Mouse (Mus musculus) urinary bladder, postnatal 36 days (tissue): ENCODE results near the gene Defb36.

Experiments used
- DNase-seq, 2 experiments: peaks; one replicate each; pipeline ENCODE4 v3.0.0; 2022; ENCODE audit warnings: low spot score in 2 of 2, mixed read lengths in 1 of 2

Gene Defb36

GRCm38 (mm10) chr2:152622151-152622550, 18.0 kb downstream of the Defb36 start:
- DNase-seq = no peak

DNA sequence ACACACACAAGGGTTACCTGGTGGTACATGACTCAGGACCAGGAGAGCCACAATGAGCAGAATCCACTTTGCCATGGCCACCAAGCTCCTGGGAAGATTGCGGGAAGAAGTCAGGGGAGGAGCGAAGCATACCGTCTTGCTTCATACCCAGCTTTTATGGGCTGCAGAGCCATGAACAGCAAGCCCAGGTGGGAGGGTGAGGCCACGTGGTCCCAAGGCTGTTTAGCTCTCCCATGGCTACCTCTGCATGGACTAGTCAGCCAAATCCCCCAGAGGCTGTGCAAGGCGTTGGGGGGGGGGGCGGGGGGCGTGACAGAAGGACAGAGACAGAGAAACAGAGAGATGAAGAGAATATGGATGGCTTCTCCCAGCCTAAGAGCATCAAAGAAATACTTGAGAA, 18.8 kb downstream of the Defb36 start, which contains the start of gene Defb25:
Gene Defb25 (minus strand): TSS at position 101 of the 400 bp plus-strand sequence.
- DNase-seq = no peak

DNA sequence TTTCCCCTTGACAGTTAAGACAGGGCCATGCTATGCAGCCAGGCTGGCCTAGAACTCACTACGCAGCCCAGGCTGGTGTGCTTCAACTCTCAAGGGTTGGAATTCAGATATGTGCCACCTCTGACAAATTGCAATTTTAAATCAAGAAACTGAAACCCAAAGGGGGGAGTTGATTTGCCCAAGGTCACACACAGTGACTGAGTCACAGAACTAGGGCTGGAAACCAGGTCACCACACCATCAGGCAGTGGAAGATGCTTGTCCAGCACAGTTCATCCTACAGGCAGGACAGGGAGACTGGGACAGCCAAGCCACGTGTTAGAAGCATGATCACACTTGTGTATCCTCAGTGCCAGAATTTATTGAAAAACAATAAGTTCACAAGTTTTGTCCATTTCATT, 20.4 kb downstream of the Defb36 start:
- no peak for DNase-seq

GRCm38 (mm10) chr2:152625256-152625655, 21.1 kb downstream of the Defb36 start:
- no peak for DNase-seq

- peak in 1 of 2 experiments; percentile 27 for DNase-seq
Measured at GRCm38 (mm10) chr2:152626774-152627591, 22.9 kb downstream of the Defb36 start, which contains the start of gene Rem1. Gene Rem1 (plus strand): TSS chr2:152626951.

GRCm38 (mm10) chr2:152628066-152628465, 23.9 kb downstream of the Defb36 start:
- no peak for DNase-seq

DNA sequence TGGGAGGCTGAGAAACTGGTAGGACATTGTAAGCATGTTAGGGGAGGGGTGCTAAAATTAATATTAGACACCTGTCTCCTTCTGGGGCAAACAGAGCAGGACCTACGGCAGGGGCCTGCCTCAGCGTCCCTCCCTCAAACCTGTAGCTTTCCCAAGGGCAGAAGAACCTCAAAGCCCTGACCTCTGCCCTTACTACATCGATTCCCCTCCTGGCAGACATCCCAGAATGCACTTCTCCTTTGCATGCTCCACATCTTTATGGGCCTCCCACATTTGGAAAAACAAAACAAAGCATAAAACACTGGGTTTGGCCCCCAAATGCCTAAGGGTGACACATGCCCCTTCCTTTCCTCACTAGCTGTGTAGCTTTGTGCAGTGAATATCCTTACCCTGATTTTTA, 25.1 kb downstream of the Defb36 start:
- no peak for DNase-seq

GRCm38 (mm10) chr2:152629904-152630303, 25.8 kb downstream of the Defb36 start:
- DNase-seq = no peak

DNA sequence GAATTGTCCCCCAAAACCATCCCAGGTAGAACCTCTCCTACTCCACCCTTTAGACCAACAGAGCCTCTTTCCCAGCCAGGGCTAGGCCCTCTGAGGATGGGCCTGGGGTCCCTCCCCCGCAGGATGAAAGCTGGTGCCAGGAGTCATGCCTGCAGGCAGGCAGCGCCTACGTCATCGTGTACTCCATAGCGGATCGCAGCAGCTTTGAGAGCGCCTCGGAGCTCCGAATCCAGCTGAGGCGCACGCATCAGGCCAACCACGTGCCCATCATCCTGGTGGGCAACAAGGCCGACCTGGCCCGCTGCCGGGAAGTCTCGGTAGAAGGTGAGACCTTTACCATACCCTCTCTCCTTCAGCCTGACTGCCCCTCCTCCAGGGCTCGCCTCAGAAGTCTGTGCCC, 29.2 kb downstream of the Defb36 start:
- DNase-seq = no peak

- no peak for DNase-seq
Measured at GRCm38 (mm10) chr2:152634311-152634710, 30.2 kb downstream of the Defb36 start.

GRCm38 (mm10) chr2:152636246-152637005, 32.3 kb downstream of the Defb36 start:
- DNase-seq = peak; percentile 30 to 63

- DNase-seq = no peak
Measured at GRCm38 (mm10) chr2:152637006-152637322, 32.8 kb downstream of the Defb36 start.

DNA sequence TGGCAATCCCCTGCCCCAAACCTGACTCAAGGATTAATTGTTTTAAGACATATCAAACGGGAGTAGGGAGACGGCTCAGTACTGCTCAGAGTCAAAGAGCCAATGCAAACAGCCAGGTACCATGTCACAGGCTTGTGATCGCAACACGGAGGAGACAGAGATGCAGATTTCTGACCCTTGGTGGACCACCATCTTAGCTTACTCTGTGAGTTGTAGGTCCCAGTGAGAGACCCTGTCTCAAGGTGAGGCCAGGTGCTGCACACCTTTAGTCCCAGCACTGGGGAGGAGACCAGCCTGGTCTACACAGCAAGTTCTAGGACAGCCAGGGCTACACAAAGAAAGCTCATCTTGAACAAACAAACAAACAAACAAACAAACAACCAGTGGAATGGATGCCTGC, 33.3 kb downstream of the Defb36 start:
- no peak for DNase-seq

DNA sequence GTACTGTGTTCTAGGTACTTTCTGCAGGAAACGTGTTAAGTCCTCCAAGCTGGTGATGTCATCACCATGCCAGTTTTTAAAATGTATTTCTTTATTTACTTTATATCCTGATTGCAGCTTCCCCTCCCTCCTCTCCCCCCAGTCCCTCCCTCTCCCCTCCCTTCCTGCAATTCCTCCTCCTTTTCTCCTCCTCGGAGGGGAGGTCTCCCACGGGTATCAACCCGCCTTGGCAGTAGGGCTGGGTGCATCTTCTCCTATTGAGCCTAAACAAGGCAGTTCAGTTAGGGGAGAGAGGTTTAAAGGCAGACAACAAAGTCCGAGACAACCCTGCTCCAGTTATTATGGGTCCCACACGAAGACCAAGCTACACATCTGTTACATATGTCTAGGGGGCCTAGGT, 34.7 kb downstream of the Defb36 start:
- DNase-seq = no peak

DNA sequence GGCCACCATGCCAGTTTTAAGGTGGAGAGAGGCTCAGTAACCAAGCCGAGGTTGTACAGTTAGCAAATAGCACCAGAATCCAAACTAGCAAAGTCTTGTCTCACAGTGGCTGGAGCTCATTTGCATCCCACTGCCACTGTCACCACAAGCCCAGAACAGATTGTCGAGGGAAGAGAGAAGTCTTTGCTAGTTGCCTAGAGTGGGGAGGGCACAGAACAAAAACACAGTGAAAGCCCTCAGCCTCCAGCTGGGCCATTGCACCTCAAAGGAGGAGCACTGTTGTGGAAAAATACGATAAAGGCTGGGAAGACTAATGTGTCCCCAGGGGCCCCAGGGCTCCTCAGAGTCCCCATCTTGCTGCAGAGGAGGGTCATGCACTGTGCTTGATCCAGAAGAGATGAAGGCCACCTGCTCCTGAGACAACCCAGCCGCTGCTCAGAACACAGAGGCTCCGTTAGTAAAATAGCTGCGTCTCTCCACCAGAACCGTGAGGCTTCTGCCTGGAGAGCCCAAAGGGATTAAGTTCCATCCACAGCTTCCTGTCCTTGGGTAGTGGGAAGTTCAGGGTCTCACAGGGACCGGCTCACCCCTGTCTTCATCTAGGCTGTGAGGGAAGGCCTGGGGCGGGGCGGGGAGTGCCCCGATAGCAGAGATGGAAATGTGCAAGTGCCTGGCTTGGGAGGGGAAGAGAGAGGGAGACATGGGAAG, 35.4 kb downstream of the Defb36 start:
- peak in 1 of 2 experiments; percentile 28 for DNase-seq

GRCm38 (mm10) chr2:152652901-152653620, 48.9 kb downstream of the Defb36 start:
- peak; percentile 22 to 39 for DNase-seq

DNA sequence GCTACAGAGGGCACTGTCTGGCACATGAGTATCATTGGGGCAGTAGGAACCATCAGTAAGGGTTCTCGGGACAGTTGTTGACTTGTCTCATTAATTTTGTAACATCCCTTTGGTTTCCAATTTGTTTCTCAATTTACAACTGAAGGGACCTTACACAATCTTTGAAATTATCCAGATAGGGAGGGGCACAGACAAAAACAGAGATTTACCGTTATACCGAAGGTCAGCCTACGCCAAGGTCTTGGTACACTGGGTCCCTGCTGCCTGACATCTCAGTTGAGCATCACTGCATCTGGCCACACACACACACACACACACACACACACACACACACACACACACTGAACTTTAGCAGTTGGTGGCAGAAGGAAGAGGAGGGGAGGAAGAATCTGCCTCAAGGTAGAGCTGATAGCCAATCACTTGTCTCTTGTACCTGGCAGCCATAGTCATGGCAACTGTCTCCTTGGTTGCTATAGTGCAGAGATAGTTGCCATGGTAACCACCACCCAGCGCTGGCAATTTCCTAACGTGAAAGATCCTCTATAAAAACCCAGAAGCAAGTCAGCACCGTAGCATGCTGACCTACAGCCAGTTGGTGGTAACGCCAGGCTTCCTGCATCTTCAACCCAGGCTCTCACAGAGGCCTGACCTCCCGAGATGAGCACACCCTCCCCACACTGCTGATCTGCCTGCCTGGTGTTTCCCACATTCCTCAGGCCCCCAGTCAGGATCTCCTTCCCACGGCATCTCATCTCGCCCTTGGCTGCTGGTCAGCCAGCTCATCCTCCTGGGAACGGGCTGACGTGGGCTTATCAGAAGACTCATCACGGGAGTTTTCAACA, 50.0 kb downstream of the Defb36 start:
- DNase-seq = peak in 1 of 2 experiments; percentile 45

DNA sequence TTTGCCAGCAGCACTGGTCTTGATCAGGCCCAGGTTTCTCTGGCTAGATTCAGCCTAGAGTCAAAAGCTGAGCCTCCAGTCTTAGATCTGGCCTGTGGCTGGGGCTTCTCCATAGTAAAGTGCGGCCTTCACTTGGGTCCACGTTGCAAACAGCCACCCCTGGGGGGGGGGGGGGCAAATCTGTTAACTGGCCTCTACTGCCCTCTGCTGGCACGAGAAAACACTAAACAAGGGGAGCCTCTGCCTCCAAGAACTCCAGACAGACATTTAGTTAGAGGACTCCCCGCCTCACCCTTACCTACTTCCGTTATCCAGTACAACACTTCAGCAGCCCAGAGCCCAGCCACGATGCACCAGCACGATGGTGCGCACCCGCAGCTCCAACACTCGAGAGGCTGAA, 53.3 kb downstream of the Defb36 start:
- DNase-seq = no peak

DNA sequence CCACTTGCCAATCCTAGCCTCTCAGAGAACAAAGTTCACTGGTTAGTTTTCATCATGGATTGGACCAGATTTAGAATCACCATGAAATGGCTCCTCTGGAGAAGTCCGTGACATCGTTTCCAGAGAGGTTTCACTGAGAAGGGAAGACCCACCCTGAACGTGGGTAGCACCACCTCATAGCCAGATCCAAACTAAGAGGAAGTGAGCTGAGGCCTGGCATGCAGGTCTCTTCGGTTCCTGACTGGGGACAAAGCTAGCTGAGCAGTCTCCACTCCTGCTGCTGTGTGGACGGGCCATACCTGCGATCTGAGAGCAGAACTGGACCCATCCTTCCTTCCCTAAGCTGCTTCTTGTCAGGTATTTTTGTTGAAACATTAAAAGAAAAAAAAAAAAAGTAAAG, 57.0 kb downstream of the Defb36 start:
- no peak for DNase-seq
